Mouse (Mus musculus) forelimb bud, embryonic 11.5 days (tissue): ENCODE data around the gene Ap4s1.
A peak's percentile ranks its signal among the peaks of the same experiment; 100 is the strongest.
"Not testable (repeated sequence)": the region's sequence is repeated elsewhere in the genome, so short reads cannot be mapped to it uniquely, and the experiment has no call there.

Experiments used
- DNase-seq: peaks from one replicate; pipeline ENCODE4 v3.0.0-alpha.2; 2012; ENCODE audit warnings: low read depth, low spot score

The Ap4s1 gene

GRCm38 (mm10) chr12:51690893-51691844 is at the start of gene Ap4s1:
Gene Ap4s1, plus strand, starts transcription at chr12:51691033.
- DNase-seq, result peak; percentile 60

GRCm38 (mm10) chr12:51641871-51642270 is 49.0 kb upstream of the Ap4s1 start:
- DNase-seq, result no peak

GRCm38 (mm10) chr12:51649401-51649800 is 41.4 kb upstream of the Ap4s1 start:
- not testable (repeated sequence) for DNase-seq

- no peak for DNase-seq
These were observed 34.8 kb upstream of the Ap4s1 start for GRCm38 (mm10) chr12:51655944-51656465.

- DNase-seq, result no peak
These were observed 27.8 kb upstream of the Ap4s1 start for GRCm38 (mm10) chr12:51663011-51663410.

- DNase-seq, result no peak
These were observed 26.9 kb upstream of the Ap4s1 start for GRCm38 (mm10) chr12:51663908-51664307.

- no peak for DNase-seq
These were observed 24.0 kb upstream of the Ap4s1 start for GRCm38 (mm10) chr12:51666708-51667430.

- DNase-seq, result no peak
These were observed 19.5 kb upstream of the Ap4s1 start for GRCm38 (mm10) chr12:51671231-51671891.

- DNase-seq, result no peak
These were observed 17.6 kb upstream of the Ap4s1 start for GRCm38 (mm10) chr12:51673270-51673669.

GRCm38 (mm10) chr12:51676442-51676841 is 14.4 kb upstream of the Ap4s1 start:
- DNase-seq, result no peak

GRCm38 (mm10) chr12:51678844-51679243 is 12.0 kb upstream of the Ap4s1 start:
- DNase-seq, result no peak

- DNase-seq, result no peak
These were observed 2.3 kb upstream of the Ap4s1 start for GRCm38 (mm10) chr12:51688546-51688945.

GRCm38 (mm10) chr12:51691845-51692632 is 1.2 kb downstream of the Ap4s1 start, which contains the start of gene Strn3:
Gene Strn3, minus strand, starts transcription at chr12:51691897.
- DNase-seq, result peak; percentile 96

GRCm38 (mm10) chr12:51692870-51693269 is 2.0 kb downstream of the Ap4s1 start:
- not testable (repeated sequence) for DNase-seq

GRCm38 (mm10) chr12:51693419-51693818 is 2.6 kb downstream of the Ap4s1 start:
- DNase-seq, result no peak

- no peak for DNase-seq
These were observed 3.3 kb downstream of the Ap4s1 start for GRCm38 (mm10) chr12:51694096-51694495.

- no peak for DNase-seq
These were observed 4.1 kb downstream of the Ap4s1 start for GRCm38 (mm10) chr12:51694966-51695365.

GRCm38 (mm10) chr12:51696157-51696556 is 5.3 kb downstream of the Ap4s1 start:
- DNase-seq, result no peak

- DNase-seq, result no peak
These were observed 9.0 kb downstream of the Ap4s1 start for GRCm38 (mm10) chr12:51699623-51700393.

- DNase-seq, result no peak
These were observed 10.9 kb downstream of the Ap4s1 start for GRCm38 (mm10) chr12:51701723-51702122.
